Mouse (Mus musculus) 416B (cell line): ENCODE results near the gene Trpm5.

Experiments
- DNase-seq: peaks from one replicate; pipeline ENCODE4 v3.0.0; 2011; ENCODE audit warnings: low read depth

The Trpm5 gene

GRCm38 (mm10) chr7:143038174-143038931 is 56.1 kb downstream of the Trpm5 start:
- peak; percentile 80 for DNase-seq

GRCm38 (mm10) chr7:143037306-143037705 is 57.1 kb downstream of the Trpm5 start:
- DNase-seq, result no peak

GRCm38 (mm10) chr7:143036787-143037186 is 57.7 kb downstream of the Trpm5 start:
- no peak for DNase-seq

- no peak for DNase-seq
These were observed 59.7 kb downstream of the Trpm5 start for GRCm38 (mm10) chr7:143034519-143035450.

- no peak for DNase-seq
These were observed 60.3 kb downstream of the Trpm5 start for GRCm38 (mm10) chr7:143034112-143034511.

GRCm38 (mm10) chr7:143033581-143033980 is 60.9 kb downstream of the Trpm5 start:
- no peak for DNase-seq

GRCm38 (mm10) chr7:143031816-143032215 is 62.6 kb downstream of the Trpm5 start:
- DNase-seq, result no peak

- DNase-seq, result no peak
These were observed 67.2 kb downstream of the Trpm5 start for GRCm38 (mm10) chr7:143027196-143027595.

- no peak for DNase-seq
These were observed 68.9 kb downstream of the Trpm5 start for GRCm38 (mm10) chr7:143025496-143025895.

GRCm38 (mm10) chr7:143024293-143024692 is 70.1 kb downstream of the Trpm5 start:
- no peak for DNase-seq

- peak; percentile 73 for DNase-seq
These were observed 70.9 kb downstream of the Trpm5 start for GRCm38 (mm10) chr7:143023499-143023898.

- DNase-seq, result peak; percentile 66
These were observed 72.9 kb downstream of the Trpm5 start for GRCm38 (mm10) chr7:143021356-143022164.

GRCm38 (mm10) chr7:143020764-143021163 is 73.7 kb downstream of the Trpm5 start:
- no peak for DNase-seq

- DNase-seq, result no peak
These were observed 74.4 kb downstream of the Trpm5 start for GRCm38 (mm10) chr7:143020040-143020439.
